Mouse (Mus musculus): ENCODE data around the gene Gm5538. TPM values are rescaled to one million over a fixed set of nuclear protein-coding genes. Genes with fewer than 3 reads are reported as not detected.

The Gm5538 gene
- polyA plus RNA-seq (2012; fragmentation: generic; extraction: Trizol) = not detected
- long read RNA-seq, experiment 1 = 0 reads
- long read RNA-seq, experiment 2 = 0 reads

- no peak for TF ChIP-seq MYOG (IDR thresholded peaks at IDR 0.05; ENCODE audit: control insufficient read depth, extremely low read depth, insufficient read length)
- no peak for TF ChIP-seq MYOD1 (IDR thresholded peaks at IDR 0.05; ENCODE audit: control insufficient read depth, insufficient read length, low read depth)
- no peak for TF ChIP-seq CEBPB (IDR thresholded peaks at IDR 0.05; ENCODE audit: low read depth)
- TF ChIP-seq MAX (IDR thresholded peaks at IDR 0.05) = no peak
- no peak for TF ChIP-seq FOSL1 (IDR thresholded peaks at IDR 0.05; ENCODE audit: insufficient read depth, low read length, poor library complexity, severe bottlenecking)
- TF ChIP-seq CTCF (IDR thresholded peaks at IDR 0.05; ENCODE audit: control insufficient read depth, insufficient read depth, insufficient read length) = no peak
- TF ChIP-seq USF1 (IDR thresholded peaks at IDR 0.05; ENCODE audit: low read depth) = no peak
- Histone ChIP-seq H3ac (ENCODE audit: control insufficient read depth, insufficient read length, low read depth) (no peak within 1 kb of the TSS), H3K27me3 (ENCODE audit: control insufficient read depth, insufficient read depth, insufficient read length) (no peaks in the 10 kb centered on the region), H3K36me3 (ENCODE audit: control insufficient read depth, insufficient read depth) (no peaks in the 10 kb centered on the region), H3K79me3 (ENCODE audit: low read depth) (no peaks in the 10 kb centered on the region), H3K4me3 (ENCODE audit: insufficient read depth, poor library complexity, severe bottlenecking) (no peak within 1 kb of the TSS), H3K79me2 (ENCODE audit: control insufficient read depth, insufficient read depth) (no peaks in the 10 kb centered on the region)
Observed at GRCm38 (mm10) chr3:59729490-59729889, at the start of gene Gm5538. TSS of gene Gm5538 (plus strand) at chr3:59729790.

- H3K27me3 ChIP-seq (ENCODE audit: control insufficient read depth, insufficient read depth, insufficient read length) = no peaks in the 10 kb centered on the region
- TF ChIP-seq MYOD1 (IDR thresholded peaks at IDR 0.05; ENCODE audit: control insufficient read depth, insufficient read length, low read depth) (no peak), CEBPB (IDR thresholded peaks at IDR 0.05; ENCODE audit: low read depth) (no peak), USF1 (IDR thresholded peaks at IDR 0.05; ENCODE audit: low read depth) (no peak), MYOG (IDR thresholded peaks at IDR 0.05; ENCODE audit: control insufficient read depth, extremely low read depth, insufficient read length) (no peak), CTCF (IDR thresholded peaks at IDR 0.05; ENCODE audit: control insufficient read depth, insufficient read depth, insufficient read length) (no peak), MAX (IDR thresholded peaks at IDR 0.05) (no peak), FOSL1 (IDR thresholded peaks at IDR 0.05; ENCODE audit: insufficient read depth, low read length, poor library complexity, severe bottlenecking) (no peak)
- H3K79me3 ChIP-seq (ENCODE audit: low read depth) = no peaks in the 10 kb centered on the region
- H3K36me3 ChIP-seq (ENCODE audit: control insufficient read depth, insufficient read depth) = no peaks in the 10 kb centered on the region
- no peaks in the 10 kb centered on the region for H3K79me2 ChIP-seq (ENCODE audit: control insufficient read depth, insufficient read depth)
- H3K4me3 ChIP-seq (ENCODE audit: insufficient read depth, poor library complexity, severe bottlenecking) = no peak overlapping the region
- no peak overlapping the region for H3ac ChIP-seq (ENCODE audit: control insufficient read depth, insufficient read length, low read depth)
Observed at GRCm38 (mm10) chr3:59697391-59697790, 32.2 kb upstream of the Gm5538 start.

GRCm38 (mm10) chr3:59702614-59703110, 26.9 kb upstream of the Gm5538 start:
- H3K36me3 ChIP-seq (ENCODE audit: control insufficient read depth, insufficient read depth) = no peaks in the 10 kb centered on the region
- H3K27me3 ChIP-seq (ENCODE audit: control insufficient read depth, insufficient read depth, insufficient read length) = no peaks in the 10 kb centered on the region
- H3ac ChIP-seq (ENCODE audit: control insufficient read depth, insufficient read length, low read depth) = no peak overlapping the region
- H3K79me2 ChIP-seq (ENCODE audit: control insufficient read depth, insufficient read depth) = no peaks in the 10 kb centered on the region
- H3K4me3 ChIP-seq (ENCODE audit: insufficient read depth, poor library complexity, severe bottlenecking) = no peak overlapping the region
- TF ChIP-seq MYOD1 (IDR thresholded peaks at IDR 0.05; ENCODE audit: control insufficient read depth, insufficient read length, low read depth) (no peak), CTCF (IDR thresholded peaks at IDR 0.05; ENCODE audit: control insufficient read depth, insufficient read depth, insufficient read length) (no peak), MAX (IDR thresholded peaks at IDR 0.05) (no peak), USF1 (IDR thresholded peaks at IDR 0.05; ENCODE audit: low read depth) (no peak), MYOG (IDR thresholded peaks at IDR 0.05; ENCODE audit: control insufficient read depth, extremely low read depth, insufficient read length) (no peak), FOSL1 (IDR thresholded peaks at IDR 0.05; ENCODE audit: insufficient read depth, low read length, poor library complexity, severe bottlenecking) (no peak), CEBPB (IDR thresholded peaks at IDR 0.05; ENCODE audit: low read depth) (no peak)
- no peaks in the 10 kb centered on the region for H3K79me3 ChIP-seq (ENCODE audit: low read depth)

GRCm38 (mm10) chr3:59739866-59740265, 10.3 kb downstream of the Gm5538 start:
- Histone ChIP-seq H3K36me3 (ENCODE audit: control insufficient read depth, insufficient read depth) (no peaks in the 10 kb centered on the region), H3K79me2 (ENCODE audit: control insufficient read depth, insufficient read depth) (no peaks in the 10 kb centered on the region), H3K27me3 (ENCODE audit: control insufficient read depth, insufficient read depth, insufficient read length) (no peaks in the 10 kb centered on the region), H3ac (ENCODE audit: control insufficient read depth, insufficient read length, low read depth) (no peak overlapping the region), H3K4me3 (ENCODE audit: insufficient read depth, poor library complexity, severe bottlenecking) (no peak overlapping the region), H3K79me3 (ENCODE audit: low read depth) (no peaks in the 10 kb centered on the region)
- TF ChIP-seq MAX (IDR thresholded peaks at IDR 0.05) (no peak), MYOD1 (IDR thresholded peaks at IDR 0.05; ENCODE audit: control insufficient read depth, insufficient read length, low read depth) (no peak), FOSL1 (IDR thresholded peaks at IDR 0.05; ENCODE audit: insufficient read depth, low read length, poor library complexity, severe bottlenecking) (no peak), MYOG (IDR thresholded peaks at IDR 0.05; ENCODE audit: control insufficient read depth, extremely low read depth, insufficient read length) (no peak), CTCF (IDR thresholded peaks at IDR 0.05; ENCODE audit: control insufficient read depth, insufficient read depth, insufficient read length) (no peak), USF1 (IDR thresholded peaks at IDR 0.05; ENCODE audit: low read depth) (no peak), CEBPB (IDR thresholded peaks at IDR 0.05; ENCODE audit: low read depth) (no peak)

GRCm38 (mm10) chr3:59744181-59744580, 14.6 kb downstream of the Gm5538 start:
- no peaks in the 10 kb centered on the region for H3K79me2 ChIP-seq (ENCODE audit: control insufficient read depth, insufficient read depth)
- no peak for TF ChIP-seq MAX (IDR thresholded peaks at IDR 0.05)
- no peak overlapping the region for H3ac ChIP-seq (ENCODE audit: control insufficient read depth, insufficient read length, low read depth)
- H3K4me3 ChIP-seq (ENCODE audit: insufficient read depth, poor library complexity, severe bottlenecking) = no peak overlapping the region
- H3K36me3 ChIP-seq (ENCODE audit: control insufficient read depth, insufficient read depth) = no peaks in the 10 kb centered on the region
- no peaks in the 10 kb centered on the region for H3K27me3 ChIP-seq (ENCODE audit: control insufficient read depth, insufficient read depth, insufficient read length)
- no peaks in the 10 kb centered on the region for H3K79me3 ChIP-seq (ENCODE audit: low read depth)

Other genes with a start within 250 kb of the Gm5538 start
- not detected for gene Gm8298, start 131.3 kb downstream of the Gm5538 start, polyA plus RNA-seq (2012; fragmentation: generic; extraction: Trizol)
- gene C130079G13Rik, start 195.4 kb downstream of the Gm5538 start, polyA plus RNA-seq (2012; fragmentation: generic; extraction: Trizol) = not detected

Data from C2C12 (cell line).